In genomic region chr19:32960196-32960947, GRCm38 (mm10) we compare ENCODE assay signal across 10 mouse cellular contexts.
DNase-seq lines count a peak whose midpoint lies in the region; ATAC-seq and TF ChIP-seq lines count a peak whose summit lies in the region.
"Had no signal": no experiment of that assay in that cellular context is flagged by ENCODE, and none has a peak within 500 bp of the region (broad histone marks: within the 10 kb centered on the region; RNA-seq: fewer than 3 reads in every experiment).

No protein-coding gene starts in this region.

- peak overlapping the region; percentile 44 for H3K27ac ChIP-seq in forebrain, embryonic 10.5 days
- no peak overlapping the region for H3K27ac ChIP-seq in forebrain, embryonic 11.5 days (ENCODE audit: low read depth, low read length)
- H3K27ac ChIP-seq in intestine, embryonic 16.5 days (ENCODE audit: low read length), result peak overlapping the region; percentile 73
- H3K27ac ChIP-seq in small intestine, adult 2 months (ENCODE audit: insufficient read depth, low read depth, low read length), result peak overlapping the region; percentile 93
- H3K27ac ChIP-seq in hindbrain, embryonic 11.5 days (ENCODE audit: low read depth, low read length), result no peak overlapping the region

- H3K9ac ChIP-seq in forebrain, embryonic 11.5 days (ENCODE audit: low read length), result no peak overlapping the region
- 0 out of 2 replicates have a peak overlapping the region, but pooled peaks have one; percentile 12 for H3K9ac ChIP-seq in intestine, embryonic 16.5 days (ENCODE audit: low read depth, low read length)
- no peak overlapping the region for H3K9ac ChIP-seq in hindbrain, embryonic 11.5 days (ENCODE audit: low read depth, low read length)

- H3K4me1 ChIP-seq in forebrain, embryonic 10.5 days, result peaks cover 43% of the 10 kb centered on the region
- 0 out of 2 replicates have a peak, but pooled peaks cover 9% of the 10 kb centered on the region for H3K4me1 ChIP-seq in forebrain, embryonic 11.5 days (replicated peaks; ENCODE audit: control insufficient read depth, insufficient read depth, low read length)
- H3K4me1 ChIP-seq in intestine, embryonic 16.5 days (ENCODE audit: control insufficient read depth, insufficient read depth, low read length), result peaks cover 22% of the 10 kb centered on the region
- peaks cover 32% of the 10 kb centered on the region for H3K4me1 ChIP-seq in small intestine, adult 2 months (ENCODE audit: control insufficient read depth, insufficient read depth, insufficient read length, low read length)
- no peaks in the 10 kb centered on the region; the same call in 1 of the 2 replicates for H3K4me1 ChIP-seq in hindbrain, embryonic 11.5 days (replicated peaks; ENCODE audit: control insufficient read depth, insufficient read depth, low read length)

- no peak; the same call in 1 of the 2 replicates for TF ChIP-seq POLR2A in small intestine, adult 2 months (IDR thresholded peaks at IDR 0.05; ENCODE audit: low read depth, low read length)

- H3K9me3 ChIP-seq in forebrain, embryonic 10.5 days, result no peaks in the 10 kb centered on the region
- H3K9me3 ChIP-seq in forebrain, embryonic 11.5 days (ENCODE audit: control insufficient read depth, low read length), result no peaks in the 10 kb centered on the region
- no peaks in the 10 kb centered on the region for H3K9me3 ChIP-seq in intestine, embryonic 16.5 days (ENCODE audit: control insufficient read depth, low read length)
- H3K9me3 ChIP-seq in hindbrain, embryonic 11.5 days (ENCODE audit: control insufficient read depth, low read length), result no peaks in the 10 kb centered on the region

- no peak for ATAC-seq in forebrain, embryonic 11.5 days (replicated peaks; ENCODE audit: low FRiP score)
- ATAC-seq in intestine, embryonic 16.5 days, result peak; percentile 31
- no peak for ATAC-seq in hindbrain, embryonic 11.5 days (ENCODE audit: low FRiP score)

- no peak for TF ChIP-seq CTCF in small intestine, adult 2 months (IDR thresholded peaks at IDR 0.05; ENCODE audit: extremely low read depth, insufficient read length, insufficient replicate concordance, low read depth, low read length)

- no peaks in the 10 kb centered on the region for H3K36me3 ChIP-seq in forebrain, embryonic 10.5 days (replicated peaks)
- H3K36me3 ChIP-seq in forebrain, embryonic 11.5 days (ENCODE audit: control insufficient read depth, insufficient read depth, low read length), result no peaks in the 10 kb centered on the region
- H3K36me3 ChIP-seq in intestine, embryonic 16.5 days (ENCODE audit: control insufficient read depth, insufficient read depth, low read length), result no peaks in the 10 kb centered on the region
- H3K36me3 ChIP-seq in small intestine, adult 2 months (ENCODE audit: control insufficient read depth, insufficient read depth, low read length), result no peaks in the 10 kb centered on the region
- H3K36me3 ChIP-seq in hindbrain, embryonic 11.5 days (ENCODE audit: control insufficient read depth, insufficient read depth, low read length), result no peaks in the 10 kb centered on the region

- no peak overlapping the region for H3K4me3 ChIP-seq in forebrain, embryonic 10.5 days
- H3K4me3 ChIP-seq in forebrain, embryonic 11.5 days (ENCODE audit: low read depth, low read length), result no peak overlapping the region
- H3K4me3 ChIP-seq in intestine, embryonic 16.5 days (ENCODE audit: low read length), result peak overlapping the region; percentile 23
- peak overlapping the region; percentile 62 for H3K4me3 ChIP-seq in small intestine, adult 2 months (ENCODE audit: low read depth, low read length)
- H3K4me3 ChIP-seq in hindbrain, embryonic 11.5 days (ENCODE audit: low read depth, low read length), result no peak overlapping the region

- 75% methylated on average over 9 of the region's 9 CpGs for WGBS in forebrain, embryonic 10.5 days
- 62% methylated on average over 9 of the region's 9 CpGs for WGBS in forebrain, embryonic 11.5 days
- WGBS in intestine, embryonic 16.5 days, result 53% methylated on average over 9 of the region's 9 CpGs
- 25% methylated on average over 9 of the region's 9 CpGs for WGBS in small intestine, adult 2 months
- 55% methylated on average over 9 of the region's 9 CpGs for WGBS in hindbrain, embryonic 11.5 days

- no peak for DNase-seq in forebrain, embryonic 10.5 days (ENCODE audit: extremely low spot score, low spot score)
- DNase-seq in forebrain, embryonic 11.5 days (ENCODE audit: low spot score), result no peak
- DNase-seq in CD4-positive, CD25-positive, alpha-beta regulatory T cell, adult 2 months (ENCODE audit: low read depth, low spot score), result peak; percentile 26
- DNase-seq in layer of hippocampus, postnatal 36 days, result no peak
- DNase-seq in hindbrain, embryonic 11.5 days (ENCODE audit: low spot score), result no peak
- DNase-seq in urinary bladder, postnatal 10 days (ENCODE audit: low spot score), result no peak
- DNase-seq: cerebellum, adult 9-11 months had no signal

- H3K27me3 ChIP-seq in forebrain, embryonic 10.5 days (ENCODE audit: poor library complexity, severe bottlenecking), result peaks cover 13% of the 10 kb centered on the region; the same call in 1 of the 2 replicates
- no peaks in the 10 kb centered on the region for H3K27me3 ChIP-seq in forebrain, embryonic 11.5 days (ENCODE audit: control insufficient read depth, insufficient read depth, low read length)
- H3K27me3 ChIP-seq in intestine, embryonic 16.5 days (replicated peaks; ENCODE audit: control insufficient read depth, insufficient read depth, low read length), result no peaks in the 10 kb centered on the region
- no peaks in the 10 kb centered on the region for H3K27me3 ChIP-seq in small intestine, adult 2 months (ENCODE audit: control insufficient read depth, insufficient read depth, low read length)
- no peaks in the 10 kb centered on the region for H3K27me3 ChIP-seq in hindbrain, embryonic 11.5 days (ENCODE audit: control insufficient read depth, insufficient read depth, low read length)

- no peak overlapping the region for H3K4me2 ChIP-seq in forebrain, embryonic 11.5 days (ENCODE audit: low read depth, low read length, severe bottlenecking)
- peak overlapping the region; percentile 44 for H3K4me2 ChIP-seq in intestine, embryonic 16.5 days (ENCODE audit: low read depth, low read length)
- H3K4me2 ChIP-seq in hindbrain, embryonic 11.5 days (replicated peaks; ENCODE audit: low read depth, low read length), result no peak overlapping the region
- H3K4me2 ChIP-seq: heart, embryonic 11.5 days had no signal

Comparison
In these comparisons a context has a peak if more than half of its experiments do, and no peak if none do; other contexts are left out.
1. H3K27ac ChIP-seq: peak in forebrain, embryonic 10.5 days (single experiment), intestine, embryonic 16.5 days (single experiment) and small intestine, adult 2 months (single experiment); none in forebrain, embryonic 11.5 days (single experiment) and hindbrain, embryonic 11.5 days (single experiment).
2. H3K4me3 ChIP-seq: peak in intestine, embryonic 16.5 days (single experiment) and small intestine, adult 2 months (single experiment); none in forebrain, embryonic 10.5 days (single experiment), forebrain, embryonic 11.5 days (single experiment) and hindbrain, embryonic 11.5 days (single experiment).